Mouse (Mus musculus): ENCODE results near the gene Fbxl5.
A peak's percentile ranks its signal among the peaks of the same experiment; 100 is the strongest.

The Fbxl5 gene

GRCm38 (mm10) chr5:43821538-43821937 is at the start of gene Fbxl5:
Fbxl5 (minus strand) TSS chr5:43821638.
- no peak for DNase-seq (ENCODE audit: low read depth)

- DNase-seq (ENCODE audit: low read depth): peak; percentile 41
Measured at GRCm38 (mm10) chr5:43868711-43869600, 47.5 kb upstream of the Fbxl5 start.

GRCm38 (mm10) chr5:43868253-43868652 is 46.8 kb upstream of the Fbxl5 start, which contains the start of gene Cd38:
Cd38 (plus strand) TSS chr5:43868553.
- DNase-seq (ENCODE audit: low read depth): no peak

- no peak for DNase-seq (ENCODE audit: low read depth)
Measured at GRCm38 (mm10) chr5:43865316-43865715, 43.9 kb upstream of the Fbxl5 start.

- no peak for DNase-seq (ENCODE audit: low read depth)
Measured at GRCm38 (mm10) chr5:43863642-43864041, 42.2 kb upstream of the Fbxl5 start.

GRCm38 (mm10) chr5:43860670-43861431 is 39.4 kb upstream of the Fbxl5 start:
- DNase-seq (ENCODE audit: low read depth): no peak

GRCm38 (mm10) chr5:43860096-43860495 is 38.7 kb upstream of the Fbxl5 start:
- DNase-seq (ENCODE audit: low read depth): no peak

- no peak for DNase-seq (ENCODE audit: low read depth)
Measured at GRCm38 (mm10) chr5:43859663-43860062, 38.2 kb upstream of the Fbxl5 start.

GRCm38 (mm10) chr5:43855769-43856168 is 34.3 kb upstream of the Fbxl5 start:
- peak; percentile 13 for DNase-seq (ENCODE audit: low read depth)

GRCm38 (mm10) chr5:43853868-43854488 is 32.5 kb upstream of the Fbxl5 start:
- no peak for DNase-seq (ENCODE audit: low read depth)

- no peak for DNase-seq (ENCODE audit: low read depth)
Measured at GRCm38 (mm10) chr5:43853096-43853867, 31.8 kb upstream of the Fbxl5 start.

- no peak for DNase-seq (ENCODE audit: low read depth)
Measured at GRCm38 (mm10) chr5:43848275-43848674, 26.8 kb upstream of the Fbxl5 start.

GRCm38 (mm10) chr5:43847555-43847954 is 26.1 kb upstream of the Fbxl5 start:
- no peak for DNase-seq (ENCODE audit: low read depth)

GRCm38 (mm10) chr5:43846227-43846626 is 24.8 kb upstream of the Fbxl5 start:
- no peak for DNase-seq (ENCODE audit: low read depth)

- no peak for DNase-seq (ENCODE audit: low read depth)
Measured at GRCm38 (mm10) chr5:43845646-43846045, 24.2 kb upstream of the Fbxl5 start.

GRCm38 (mm10) chr5:43845083-43845482 is 23.6 kb upstream of the Fbxl5 start:
- no peak for DNase-seq (ENCODE audit: low read depth)

GRCm38 (mm10) chr5:43842576-43843155 is 21.2 kb upstream of the Fbxl5 start:
- peak; percentile 33 for DNase-seq (ENCODE audit: low read depth)

GRCm38 (mm10) chr5:43842011-43842285 is 20.5 kb upstream of the Fbxl5 start:
- DNase-seq (ENCODE audit: low read depth): no peak

- DNase-seq (ENCODE audit: low read depth): peak; percentile 87
Measured at GRCm38 (mm10) chr5:43841144-43842010, 19.9 kb upstream of the Fbxl5 start.

GRCm38 (mm10) chr5:43837372-43837771 is 15.9 kb upstream of the Fbxl5 start:
- DNase-seq (ENCODE audit: low read depth): peak; percentile 69

GRCm38 (mm10) chr5:43836590-43836989 is 15.2 kb upstream of the Fbxl5 start:
- DNase-seq (ENCODE audit: low read depth): peak; percentile 73
